Mouse (Mus musculus): ENCODE results near the gene Pgam5. TPM values are rescaled to one million over a fixed set of nuclear protein-coding genes. Genes with fewer than 3 reads are reported as not detected.

Pgam5 gene
- polyA plus RNA-seq, 1 experiment: 45.6 TPM

DNA sequence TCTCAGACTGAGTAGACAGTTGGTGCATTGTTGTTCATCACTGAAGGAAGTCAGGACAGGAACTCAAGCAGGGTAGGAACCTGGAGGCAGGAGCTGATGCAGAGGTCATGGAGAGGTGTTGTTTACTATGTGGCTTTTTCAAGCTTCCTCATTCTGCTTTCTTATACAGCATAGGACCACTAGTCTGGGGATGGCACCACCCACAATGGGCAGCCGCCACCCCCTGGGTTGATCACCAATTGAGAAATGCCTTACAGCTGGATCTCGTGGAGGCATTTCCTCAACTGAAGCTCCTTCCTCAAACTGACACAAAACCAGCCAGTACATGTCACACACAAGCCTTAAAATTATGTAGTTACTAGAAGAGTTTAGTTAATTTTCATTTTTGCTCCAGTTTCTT, 58.4 kb downstream of the Pgam5 start:
- H3K27ac ChIP-seq (ENCODE audit: insufficient read depth, low read length): no peak overlapping the region
- no peak for TF ChIP-seq CTCF (IDR thresholded peaks at IDR 0.05; ENCODE audit: extremely low read depth, insufficient read depth, low read length)
- TF ChIP-seq POLR2A (IDR thresholded peaks at IDR 0.05; ENCODE audit: extremely low read depth, insufficient read depth, low read length): no peak
- H3K4me1 ChIP-seq (ENCODE audit: control insufficient read depth, insufficient read depth, low read length): no peaks in the 10 kb centered on the region
- H3K4me3 ChIP-seq (ENCODE audit: insufficient read depth, low read length): no peak overlapping the region

Other genes with a start within 250 kb of the Pgam5 start
- gene Gm17655, start 197.4 kb downstream of the Pgam5 start, polyA plus RNA-seq (2012; rRNA removed): 1.4 and 1.7 TPM in 2 replicates
- 0.77 and 0.93 TPM in 2 replicates for gene Gm35315, start 175.5 kb downstream of the Pgam5 start, polyA plus RNA-seq (2012; rRNA removed)
- gene Plcxd1, start 169.9 kb downstream of the Pgam5 start, polyA plus RNA-seq (2012; rRNA removed): 18.6 and 20.3 TPM in 2 replicates
- gene Gtpbp6, start 161.7 kb downstream of the Pgam5 start, polyA plus RNA-seq (2012; rRNA removed): 155 and 164 TPM in 2 replicates
- 6.8 and 6.9 TPM in 2 replicates for gene Zfp605, start 159.8 kb downstream of the Pgam5 start, polyA plus RNA-seq (2012; rRNA removed)
- gene Chfr, start 134.1 kb downstream of the Pgam5 start, polyA plus RNA-seq (2012; rRNA removed): 76.7 and 93.4 TPM in 2 replicates
- gene Golga3, start 93.2 kb downstream of the Pgam5 start, polyA plus RNA-seq (2012; rRNA removed): 19.6 and 20.6 TPM in 2 replicates
- 16.8 and 17.5 TPM in 2 replicates for gene Ankle2, start 38.9 kb downstream of the Pgam5 start, polyA plus RNA-seq (2012; rRNA removed)
- gene Pxmp2, start 16.3 kb upstream of the Pgam5 start, polyA plus RNA-seq (2012; rRNA removed): 11.2 and 11.4 TPM in 2 replicates
- gene Pole, start 16.4 kb upstream of the Pgam5 start, polyA plus RNA-seq (2012; rRNA removed): 1.6 TPM in 2 replicates
- gene P2rx2, start 73.3 kb upstream of the Pgam5 start, polyA plus RNA-seq (2012; rRNA removed): 0.21 TPM in 2 replicates
- not detected in 2 replicates for gene Lrcol1, start 74.8 kb upstream of the Pgam5 start, polyA plus RNA-seq (2012; rRNA removed)
- gene Fbrsl1, start 178.6 kb upstream of the Pgam5 start, polyA plus RNA-seq (2012; rRNA removed): 42.9 and 44.5 TPM in 2 replicates

All from cortical plate, adult 2 months (tissue).